Mouse (Mus musculus) layer of hippocampus, postnatal 36 days (tissue): ENCODE measurements at regions not wholly inside any gene's neighbourhood (a gene's known extent, or its start where the extent isn't known, plus 50 kb on each side); places are given as distances from the start of the nearest gene placed in this dataset.

Experiments used
- DNase-seq, 2 experiments: peaks; one replicate each; pipeline ENCODE4 v3.0.0; 2022
- microRNA-seq, 2 experiments: library from miRNA; unstranded; fragments of <30 nt; microRNA quantifications; one replicate each; pipeline ENCODE4 v1.2.0; 2021

- no peak for DNase-seq
Observed at GRCm38 (mm10) chr16:55435139-55435968, 137.6 kb upstream of the Zpld1 start.

- no peak for DNase-seq
Observed at GRCm38 (mm10) chr16:55421569-55422342, 124.0 kb upstream of the Zpld1 start.

- DNase-seq: no peak
Observed at GRCm38 (mm10) chr16:55420876-55421568, 123.2 kb upstream of the Zpld1 start.

- no peak for DNase-seq
Observed at GRCm38 (mm10) chr16:55418871-55419270, 121.1 kb upstream of the Zpld1 start.

GRCm38 (mm10) chr16:55400818-55401217, 103.0 kb upstream of the Zpld1 start:
- DNase-seq: no peak

- no peak for DNase-seq
Observed at GRCm38 (mm10) chr16:55394864-55395263, 97.1 kb upstream of the Zpld1 start.

GRCm38 (mm10) chr16:55390400-55390799, 92.6 kb upstream of the Zpld1 start:
- no peak for DNase-seq

GRCm38 (mm10) chr16:55379996-55380395, 82.2 kb upstream of the Zpld1 start:
- DNase-seq: no peak

- no peak for DNase-seq
Observed at GRCm38 (mm10) chr16:55379189-55379588, 81.4 kb upstream of the Zpld1 start.

- DNase-seq: no peak
Observed at GRCm38 (mm10) chr16:55378701-55379100, 80.9 kb upstream of the Zpld1 start.

GRCm38 (mm10) chr16:55375922-55376321, 78.1 kb upstream of the Zpld1 start:
- DNase-seq: no peak

GRCm38 (mm10) chr16:55357686-55358085, 59.9 kb upstream of the Zpld1 start:
- DNase-seq: no peak

GRCm38 (mm10) chr16:55356097-55356496, 58.3 kb upstream of the Zpld1 start:
- no peak for DNase-seq

Small RNAs in the stretch of these regions (microRNA-seq; reads per million reads assigned to microRNA genes)
- 0 reads per million in 2 experiments for gene Mir5118
